Mouse (Mus musculus): ENCODE measurements at regions not wholly inside any gene's neighbourhood (a gene's known extent, or its start where the extent isn't known, plus 50 kb on each side); places are given as distances from the start of the nearest gene placed in this dataset.

DNA sequence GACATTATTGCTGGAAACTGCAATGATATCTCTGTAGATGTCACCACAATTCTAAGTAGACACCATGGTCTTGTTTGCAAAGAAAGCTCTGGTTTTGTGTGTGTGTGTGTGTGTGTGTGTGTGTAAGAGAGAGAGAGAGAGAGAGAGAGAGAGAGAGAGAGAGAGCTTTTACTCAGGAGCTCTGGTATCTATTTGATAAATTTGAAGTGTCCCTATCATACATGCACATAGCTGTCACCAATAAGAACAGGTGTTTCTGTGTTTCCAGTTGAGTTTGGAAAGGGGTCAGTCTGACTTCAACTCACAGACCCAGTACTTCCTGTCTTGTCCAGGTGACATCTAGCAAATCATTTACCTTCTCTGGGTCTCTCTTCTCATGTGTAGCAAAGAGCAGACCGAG lies 169.7 kb upstream of the Serpine2 start:
- no peak for DNase-seq (ENCODE audit: low spot score)

- DNase-seq (ENCODE audit: low spot score) = no peak
Measured at GRCm38 (mm10) chr1:80030224-80030623, 169.2 kb upstream of the Serpine2 start.

DNA sequence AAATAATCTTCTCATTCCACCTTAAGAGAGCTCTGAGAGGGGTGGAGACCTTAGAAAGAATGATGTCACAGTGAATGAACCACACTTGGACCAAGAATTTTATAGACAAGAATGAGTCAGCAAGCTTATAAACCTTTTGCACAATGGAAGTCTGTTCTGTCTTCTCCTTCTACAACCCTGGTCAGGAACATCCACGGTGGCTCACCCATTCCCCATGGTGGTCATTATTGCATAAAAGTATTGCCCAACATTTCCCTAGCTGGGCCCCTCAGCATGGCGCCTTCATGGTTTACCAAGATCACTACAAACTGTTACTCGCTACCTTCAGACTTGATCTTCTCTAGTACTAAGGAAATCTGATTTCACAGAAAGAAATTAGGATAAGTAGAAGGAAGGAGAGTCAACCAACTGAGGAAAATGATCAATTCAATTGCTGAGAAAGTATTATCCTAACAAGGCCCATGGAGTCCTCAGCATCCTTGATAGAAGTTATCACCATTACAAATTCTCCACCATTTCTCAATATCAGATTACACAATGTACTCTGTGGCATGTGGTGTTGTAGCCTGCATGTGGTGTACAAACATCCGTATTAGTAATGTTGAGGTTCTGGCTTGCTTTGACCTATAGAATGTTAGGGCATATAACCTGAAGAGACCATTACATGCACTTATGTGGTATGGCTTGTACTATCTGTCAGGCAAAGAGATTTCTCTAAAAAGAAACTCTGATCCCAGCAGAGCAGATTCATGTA lies 165.1 kb upstream of the Serpine2 start:
- DNase-seq (ENCODE audit: low spot score) = no peak

DNA sequence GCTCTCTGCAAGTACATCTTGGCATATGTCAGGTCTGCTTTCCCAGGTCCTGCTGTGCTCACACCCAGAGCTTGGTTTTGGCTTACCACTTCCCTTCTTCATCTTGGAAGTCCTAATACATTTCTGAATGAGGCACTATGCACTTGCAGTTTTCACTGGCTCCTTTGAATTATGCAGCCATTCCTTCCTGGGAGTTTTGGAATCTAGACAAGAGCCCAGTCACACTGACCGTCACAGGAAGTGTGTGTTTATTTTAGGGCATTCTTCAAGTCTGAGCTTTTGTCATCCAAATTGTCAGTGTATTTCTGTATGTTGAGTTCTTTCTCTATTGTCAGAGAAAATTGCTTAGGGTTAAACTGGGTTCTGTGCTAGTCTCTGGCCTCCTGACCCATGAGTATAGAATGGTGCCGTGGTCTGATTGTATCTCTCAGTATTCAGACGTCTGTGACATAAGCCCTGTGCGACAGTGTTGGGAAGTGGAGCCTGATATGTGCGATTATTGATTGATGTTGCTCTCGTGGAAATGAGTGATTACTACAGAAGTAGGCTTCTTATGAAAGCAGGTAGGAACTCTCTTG lies 162.6 kb upstream of the Serpine2 start:
- no peak for DNase-seq (ENCODE audit: low spot score)

DNA sequence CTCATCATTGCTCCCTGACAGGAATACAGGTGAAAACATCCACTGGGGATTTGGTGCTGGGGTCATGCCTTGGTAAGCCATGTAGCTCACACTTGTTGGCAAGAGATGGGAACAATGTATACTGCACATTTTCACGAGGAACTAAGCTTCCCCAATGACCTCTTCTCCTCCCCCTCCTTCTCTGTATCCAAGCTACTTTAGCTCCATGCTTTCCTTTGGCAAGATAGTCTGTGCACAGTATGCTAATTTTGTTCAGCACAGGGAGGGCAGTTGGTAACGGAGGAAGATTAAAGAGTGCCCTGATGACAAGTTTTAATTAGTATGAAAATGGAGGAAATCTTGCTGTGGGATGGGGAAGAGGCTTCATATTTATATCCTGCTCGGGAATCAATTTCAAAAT lies 160.9 kb upstream of the Serpine2 start:
- no peak for DNase-seq (ENCODE audit: low spot score)

DNA sequence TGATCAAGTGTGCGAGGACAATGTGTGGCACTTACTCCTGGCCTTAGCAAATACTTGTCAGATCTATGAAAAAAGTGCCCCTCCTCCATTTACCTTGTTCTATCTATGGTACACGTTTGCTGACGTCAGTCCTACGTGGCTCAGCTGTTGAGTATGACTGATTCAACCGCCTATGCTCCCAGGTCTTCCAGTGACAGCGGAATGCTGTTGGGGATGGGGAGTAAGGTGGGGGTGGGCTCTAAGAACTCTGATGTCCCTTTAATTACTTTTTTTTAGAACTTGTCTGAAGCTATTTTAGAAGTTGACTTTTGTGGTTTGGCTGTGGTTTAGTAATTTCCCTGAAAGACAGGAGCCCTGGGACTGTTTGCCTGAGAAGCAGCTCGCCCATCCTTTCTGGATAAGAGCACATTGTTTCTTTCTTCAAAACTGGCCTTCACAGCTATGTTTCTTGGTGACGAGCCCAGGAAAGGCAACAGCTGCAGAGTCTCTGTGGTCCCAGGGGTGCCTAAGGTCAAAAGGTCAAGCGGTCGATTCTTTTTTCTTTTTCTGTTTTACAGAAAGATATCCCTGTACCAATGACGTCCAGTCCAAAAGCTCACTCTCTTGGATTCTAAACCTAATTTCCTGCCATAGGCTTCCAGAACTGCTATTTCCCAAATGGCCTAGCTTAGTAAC lies 157.5 kb upstream of the Serpine2 start:
- no peak for DNase-seq (ENCODE audit: low spot score)

GRCm38 (mm10) chr1:80015474-80015873 lies 154.5 kb upstream of the Serpine2 start:
- peak; percentile 17 for DNase-seq (ENCODE audit: low spot score)

DNA sequence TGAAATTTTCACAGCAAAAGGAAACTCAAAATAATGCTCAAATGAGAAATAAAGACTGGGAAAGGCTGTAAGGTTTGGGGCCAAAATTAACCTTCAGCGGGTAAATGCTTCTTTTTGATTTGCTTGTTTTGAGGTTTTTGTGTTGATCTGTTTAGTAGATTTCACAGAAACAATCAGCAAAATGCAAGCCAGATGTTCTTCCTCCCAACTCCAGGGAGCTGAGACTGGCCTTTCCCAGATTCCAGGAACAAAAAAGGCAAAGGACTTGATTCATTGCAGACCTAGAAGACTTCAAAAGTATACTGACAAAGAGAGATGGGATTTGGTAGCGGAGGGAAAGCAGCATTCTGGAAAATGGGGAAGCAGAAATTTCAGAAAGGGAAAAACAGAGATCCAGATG lies 153.6 kb upstream of the Serpine2 start:
- no peak for DNase-seq (ENCODE audit: low spot score)

DNA sequence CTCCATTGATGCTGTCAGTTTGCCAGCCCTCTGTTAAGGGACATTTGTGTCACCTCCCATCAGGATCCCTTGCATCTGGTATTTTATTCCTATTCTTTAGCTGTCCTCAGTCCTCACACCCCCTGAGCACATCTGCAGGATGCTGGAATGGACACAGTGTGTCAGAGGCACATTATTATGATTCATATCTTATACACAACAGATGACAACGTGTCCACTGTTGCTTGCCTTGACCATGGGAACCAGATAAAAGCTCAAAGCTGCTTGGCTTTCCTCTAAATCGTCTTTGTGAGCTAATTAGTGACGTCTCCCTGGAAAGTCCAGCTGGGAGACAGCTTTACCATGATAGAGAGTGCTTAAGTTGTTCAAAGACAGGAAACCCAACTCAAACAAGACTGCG lies 149.7 kb upstream of the Serpine2 start:
- DNase-seq (ENCODE audit: low spot score) = no peak

DNA sequence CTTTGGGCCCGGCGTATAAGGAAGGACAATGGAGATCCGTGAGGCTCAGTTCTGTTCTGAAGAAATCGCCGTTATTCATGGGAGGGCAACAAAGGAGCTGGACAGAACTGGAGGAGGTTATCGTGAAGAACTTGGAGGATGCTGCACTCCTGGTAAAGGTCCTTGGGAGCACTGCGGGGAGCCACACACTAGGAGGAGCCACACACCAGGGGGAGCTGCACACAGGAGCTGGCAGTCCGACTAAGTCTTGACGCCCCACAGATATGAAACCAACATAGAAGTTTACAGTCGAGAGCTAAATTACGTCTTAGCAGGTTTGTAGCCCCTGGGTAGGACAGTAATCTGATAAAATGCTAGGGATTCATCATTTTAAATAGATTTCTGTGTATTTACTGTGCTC lies 138.1 kb upstream of the Serpine2 start:
- no peak for DNase-seq (ENCODE audit: low spot score)

GRCm38 (mm10) chr1:79997911-79998310 lies 136.9 kb upstream of the Serpine2 start:
- DNase-seq (ENCODE audit: low spot score) = no peak

DNA sequence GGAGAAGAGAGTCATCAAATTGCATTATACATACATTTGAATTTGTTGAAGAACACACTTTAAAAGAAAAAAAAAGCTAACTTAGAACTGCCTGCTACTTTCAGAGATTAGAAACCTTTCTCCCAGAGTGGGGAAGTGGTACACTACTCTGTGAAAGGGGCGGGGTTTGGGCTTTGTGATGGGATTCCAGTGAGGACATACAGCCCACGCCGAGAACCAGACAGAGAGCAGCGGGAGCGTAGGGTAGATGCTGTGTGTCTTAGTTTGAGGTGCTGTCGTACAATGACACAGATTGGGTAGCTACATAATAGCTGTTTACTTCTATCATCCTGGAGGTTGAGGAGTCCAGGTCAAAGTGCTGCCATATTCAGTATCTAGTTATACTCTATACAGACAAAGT lies 136.5 kb upstream of the Serpine2 start:
- no peak for DNase-seq (ENCODE audit: low spot score)

DNA sequence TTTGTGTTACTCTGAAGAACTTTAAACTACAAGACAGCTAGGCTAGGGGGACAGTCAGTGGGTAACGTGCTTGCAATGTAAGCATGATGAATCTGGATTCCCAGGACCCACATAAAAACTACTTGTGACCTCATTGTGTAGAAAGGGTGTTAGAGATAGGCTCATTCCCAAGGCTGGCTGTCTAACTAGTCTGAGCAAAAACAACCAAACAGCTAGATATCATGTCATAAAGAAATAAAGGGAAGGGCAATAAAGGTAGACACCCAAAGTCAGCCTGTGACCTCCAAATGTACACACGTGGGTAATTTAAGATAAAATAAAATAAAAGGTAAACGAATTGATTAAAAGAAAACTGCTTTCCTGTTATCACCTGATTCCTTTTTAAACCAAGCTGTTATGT lies 123.7 kb upstream of the Serpine2 start:
- no peak for DNase-seq (ENCODE audit: low spot score)

DNA sequence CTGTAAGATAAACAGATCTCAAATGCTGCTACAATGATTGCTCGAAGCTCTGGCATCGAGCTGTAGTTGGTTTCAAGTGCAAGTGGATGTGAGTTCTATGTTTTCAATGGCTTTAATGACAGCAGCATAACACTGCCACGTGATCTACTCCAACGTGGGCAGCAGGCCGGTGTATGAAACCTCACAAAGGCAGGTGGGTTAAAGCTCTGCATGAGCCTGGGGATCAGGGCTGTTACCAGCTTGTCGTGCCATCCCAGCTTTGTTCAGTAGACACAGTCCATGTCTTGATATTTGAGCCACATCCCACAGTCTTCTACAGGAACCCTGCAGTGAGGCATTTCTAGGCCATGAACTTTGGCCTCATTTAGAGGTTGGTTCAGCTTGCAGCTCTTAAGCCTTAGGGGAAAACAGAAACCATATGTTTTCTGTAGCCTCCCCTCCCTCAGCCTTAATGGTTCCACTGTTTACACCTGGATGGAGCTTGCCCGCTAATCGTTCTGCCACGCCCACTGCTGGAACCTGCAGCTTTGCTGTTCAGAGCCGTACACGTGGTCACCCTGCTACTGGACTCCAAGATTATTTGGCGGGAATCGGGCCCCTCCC lies 121.8 kb upstream of the Serpine2 start:
- DNase-seq (ENCODE audit: low spot score) = no peak

DNA sequence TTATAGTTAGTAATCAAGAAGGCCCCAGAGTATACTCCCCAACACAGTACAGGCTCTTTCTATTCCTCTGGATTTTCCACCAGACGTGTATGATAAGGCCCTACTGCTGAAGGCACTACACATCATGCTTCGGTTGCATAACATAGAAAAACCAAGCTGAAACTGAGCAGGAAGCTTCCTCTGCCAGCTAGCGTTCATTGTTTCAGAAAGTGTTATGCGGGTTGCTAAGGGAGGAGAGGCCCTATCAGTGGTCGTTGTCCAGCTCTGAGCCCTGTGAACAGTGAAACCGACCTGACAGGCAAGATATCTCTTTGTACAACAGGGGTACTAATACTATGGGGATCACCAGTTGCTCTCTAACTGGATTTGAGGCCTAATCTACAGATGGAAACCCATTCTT lies 118.9 kb upstream of the Serpine2 start:
- DNase-seq (ENCODE audit: low spot score) = no peak

GRCm38 (mm10) chr1:79978156-79978555 lies 117.2 kb upstream of the Serpine2 start:
- DNase-seq (ENCODE audit: low spot score) = no peak

GRCm38 (mm10) chr1:79956121-79956520 lies 95.1 kb upstream of the Serpine2 start:
- no peak for DNase-seq (ENCODE audit: low spot score)

GRCm38 (mm10) chr1:79944231-79944630 lies 83.3 kb upstream of the Serpine2 start:
- no peak for DNase-seq (ENCODE audit: low spot score)

DNA sequence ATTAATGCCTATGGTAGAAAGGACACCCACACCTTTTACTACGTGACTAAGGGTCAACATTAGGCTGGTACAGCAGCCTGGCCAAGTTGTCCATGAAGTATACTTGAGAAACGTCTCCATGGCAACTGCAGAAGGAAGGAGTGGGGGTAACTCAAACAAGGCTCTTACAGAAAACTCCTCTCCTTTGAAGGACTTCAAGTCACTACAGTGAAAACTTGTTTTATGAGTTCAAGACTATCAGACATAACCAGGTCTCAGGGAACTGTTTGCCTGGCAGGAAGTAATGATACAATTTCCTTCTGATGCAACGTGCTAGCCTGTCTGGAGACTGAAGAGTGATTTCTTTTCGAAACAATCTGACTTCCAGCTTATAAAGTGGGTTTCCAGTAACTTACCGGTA lies 71.5 kb upstream of the Serpine2 start:
- DNase-seq (ENCODE audit: low spot score) = no peak

DNA sequence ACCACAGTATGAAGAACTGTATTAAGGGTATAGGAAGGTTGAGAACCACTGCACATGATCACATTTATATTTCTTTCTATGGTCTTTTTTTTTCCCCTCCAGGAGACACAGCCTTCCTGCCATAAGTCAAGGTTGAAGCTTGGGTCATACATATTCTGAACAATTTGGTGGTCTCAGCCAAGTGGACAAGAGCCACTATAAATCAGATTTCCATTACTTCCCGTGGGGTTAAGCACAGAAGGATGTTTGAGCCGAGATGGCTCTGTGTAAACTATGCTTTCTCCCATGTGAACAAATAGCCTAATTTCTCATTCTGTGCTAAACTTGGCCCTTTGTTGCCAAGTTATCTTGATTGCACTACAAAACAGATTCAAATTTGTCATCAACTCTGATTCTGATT lies 66.8 kb upstream of the Serpine2 start:
- no peak for DNase-seq (ENCODE audit: low spot score)

- DNase-seq (ENCODE audit: low spot score) = no peak
Measured at GRCm38 (mm10) chr1:79925776-79926175, 64.8 kb upstream of the Serpine2 start.

GRCm38 (mm10) chr1:79921890-79922289 lies 60.9 kb upstream of the Serpine2 start:
- DNase-seq (ENCODE audit: low spot score) = no peak

Data from thymus, postnatal 0 days (tissue).